Mouse (Mus musculus) embryonic fibroblast, embryonic 13.5 days (primary cell): Measurements from ENCODE around the gene Ikzf3.

ENCODE experiments used
- CTCF ChIP-seq: IDR thresholded peaks from 2 replicates; pipeline ENCODE4 v1.5.1; 2011; ENCODE audit warnings: mild to moderate bottlenecking, control low read depth, low read length, moderate library complexity, borderline replicate concordance; ENCODE audit not compliant: insufficient read depth
- POLR2A ChIP-seq: IDR thresholded peaks from 2 replicates; pipeline ENCODE4 v1.6.1; 2011; ENCODE audit warnings: low read depth, mild to moderate bottlenecking, control low read depth, low read length, moderate library complexity

- TF ChIP-seq CTCF: no peak
- TF ChIP-seq POLR2A: no peak
Measured at GRCm38 (mm10) chr11:98446213-98446561, 99.6 kb downstream of the Ikzf3 start, which contains the start of gene Grb7.
